Mouse (Mus musculus) cerebellum, adult 11 months (tissue): Measurements from ENCODE around the gene 1700025G04Rik.

Experiments
- DNase-seq: peaks from one replicate; pipeline ENCODE4 v3.0.0; 2022

The 1700025G04Rik gene

DNA sequence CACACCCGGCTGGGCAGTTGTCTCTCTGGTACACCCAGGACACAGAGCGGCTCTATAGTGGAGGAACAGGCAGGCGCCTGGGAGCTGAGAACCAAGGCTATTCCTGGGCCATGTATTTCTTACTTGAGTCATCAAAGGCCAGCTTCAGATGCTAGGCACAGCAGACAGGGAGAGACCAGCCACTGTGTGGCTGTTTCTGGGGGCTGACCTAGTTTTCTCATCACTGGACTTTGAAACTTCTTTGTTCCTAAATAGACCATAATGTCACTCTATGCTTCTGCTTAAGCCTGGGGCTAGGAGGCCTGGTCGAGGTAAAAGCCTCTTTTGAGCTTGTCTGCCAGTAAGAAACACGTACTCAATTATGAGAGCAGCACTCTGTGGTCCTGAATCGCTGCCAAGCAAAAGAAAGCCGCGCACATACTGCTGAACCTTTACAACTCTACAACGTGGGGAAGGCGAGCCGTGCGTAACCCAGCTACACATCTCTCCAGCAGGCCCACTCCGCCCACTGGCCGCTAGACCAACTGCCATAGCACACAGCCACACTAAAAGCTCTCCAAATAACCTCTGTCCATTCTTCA lies 199.8 kb downstream of the 1700025G04Rik start:
- DNase-seq, result peak; percentile 29

DNA sequence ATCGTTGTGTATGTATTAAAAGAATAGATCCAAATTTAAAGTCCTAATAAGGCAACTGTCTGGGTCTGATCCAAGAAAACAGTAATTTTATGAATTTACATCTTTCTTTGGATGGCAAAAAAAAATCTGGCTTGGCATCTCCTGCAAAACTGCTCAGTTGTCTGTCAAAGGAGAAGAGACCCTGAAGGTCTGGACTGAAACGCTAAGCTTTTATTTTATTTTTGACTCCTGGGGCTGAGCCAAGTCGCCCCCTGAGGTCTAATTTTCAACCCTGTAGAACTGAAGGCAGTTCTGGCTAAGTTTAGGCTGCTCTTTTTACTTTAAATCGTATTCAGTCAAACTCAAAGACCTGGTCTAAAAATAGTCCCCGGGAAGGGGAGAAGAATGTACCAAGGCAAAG lies 202.3 kb downstream of the 1700025G04Rik start:
- DNase-seq, result no peak

DNA sequence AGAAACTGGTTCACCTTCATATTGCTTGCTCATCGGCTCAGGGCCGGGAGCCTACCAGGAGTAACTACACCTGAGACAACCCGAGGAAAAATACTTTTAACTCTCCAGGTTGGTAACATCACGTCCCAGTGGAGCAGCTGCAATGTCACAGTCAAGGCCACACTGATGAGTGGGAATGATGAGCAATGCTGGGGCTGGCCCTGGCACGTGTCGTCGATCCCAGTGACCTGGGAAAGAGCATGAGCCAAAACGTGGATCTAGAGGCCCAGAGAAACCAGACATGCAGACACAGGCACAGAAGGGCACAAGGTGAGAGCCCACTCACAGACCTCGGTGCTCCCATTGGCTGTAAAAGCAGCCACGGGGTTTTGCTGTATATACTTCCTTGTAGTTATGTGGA lies 202.8 kb downstream of the 1700025G04Rik start:
- DNase-seq, result no peak

DNA sequence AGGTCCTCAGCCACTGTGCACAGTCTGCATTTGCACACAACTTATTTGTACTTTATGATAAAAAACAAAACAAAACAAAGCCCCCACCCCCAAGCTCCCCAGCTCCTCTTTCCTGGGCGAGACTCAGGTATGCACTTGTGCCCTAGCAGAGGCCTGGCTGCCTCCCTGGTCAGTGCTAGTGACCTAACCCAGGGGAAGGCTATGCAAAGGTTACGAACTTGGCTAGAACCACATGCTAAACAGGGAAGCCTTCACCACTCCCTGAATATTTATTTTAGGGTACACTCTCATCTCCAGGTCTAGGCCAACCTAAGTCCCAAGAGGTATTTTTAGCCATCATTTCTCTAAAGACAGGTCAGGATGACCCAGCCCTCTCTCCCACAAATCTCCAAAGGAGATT lies 203.8 kb downstream of the 1700025G04Rik start:
- DNase-seq, result no peak

DNA sequence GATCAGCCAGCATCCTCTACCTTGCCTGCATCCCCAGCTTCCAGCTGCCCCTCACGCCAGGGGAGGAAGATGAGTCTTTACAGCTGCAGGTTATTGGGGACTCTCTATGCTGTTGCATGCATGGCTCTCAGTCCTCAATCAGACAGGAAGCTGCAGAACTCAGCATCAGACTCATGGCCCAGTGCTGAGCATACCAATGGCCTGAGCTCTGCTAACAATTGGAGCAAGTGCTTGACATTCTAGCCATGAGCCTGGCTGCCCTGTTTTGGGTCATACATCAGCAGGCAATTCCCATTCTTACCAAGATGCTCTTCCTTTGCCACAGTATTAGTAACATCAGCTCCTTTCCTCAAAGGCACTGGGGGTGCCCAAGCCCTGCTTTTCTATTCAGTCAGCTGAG lies 208.7 kb downstream of the 1700025G04Rik start:
- DNase-seq, result no peak

- no peak for DNase-seq
These were observed 209.2 kb downstream of the 1700025G04Rik start for GRCm38 (mm10) chr1:151880731-151881130.

- DNase-seq, result no peak
These were observed 210.0 kb downstream of the 1700025G04Rik start for GRCm38 (mm10) chr1:151879966-151880365.

DNA sequence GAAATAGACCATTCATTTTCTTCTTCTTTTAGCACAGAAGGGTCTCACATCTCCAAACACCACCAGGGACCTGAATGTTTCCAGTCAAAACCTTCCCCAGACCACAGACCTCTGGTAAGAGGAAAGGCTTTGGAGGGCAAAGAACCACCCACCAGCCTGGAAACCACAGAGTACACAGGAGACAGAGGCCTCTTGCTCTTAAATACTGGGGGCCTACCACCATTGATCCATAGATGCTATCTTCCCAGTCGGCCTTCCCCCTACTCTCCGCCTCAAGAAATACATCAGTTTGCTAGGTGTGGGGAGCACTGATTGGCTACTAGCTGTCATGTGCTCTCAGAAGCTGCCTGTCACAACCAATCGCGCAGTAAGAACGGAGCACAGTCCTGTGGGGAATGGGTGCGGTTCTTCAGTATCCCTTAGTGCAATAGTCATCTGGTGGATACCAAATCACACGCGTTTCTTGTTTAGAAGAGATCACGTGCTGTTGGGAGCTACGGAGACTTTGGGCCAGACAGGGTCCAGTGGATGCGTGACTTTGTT lies 210.5 kb downstream of the 1700025G04Rik start:
- DNase-seq, result no peak

- DNase-seq, result no peak
These were observed 211.5 kb downstream of the 1700025G04Rik start for GRCm38 (mm10) chr1:151878411-151878810.

DNA sequence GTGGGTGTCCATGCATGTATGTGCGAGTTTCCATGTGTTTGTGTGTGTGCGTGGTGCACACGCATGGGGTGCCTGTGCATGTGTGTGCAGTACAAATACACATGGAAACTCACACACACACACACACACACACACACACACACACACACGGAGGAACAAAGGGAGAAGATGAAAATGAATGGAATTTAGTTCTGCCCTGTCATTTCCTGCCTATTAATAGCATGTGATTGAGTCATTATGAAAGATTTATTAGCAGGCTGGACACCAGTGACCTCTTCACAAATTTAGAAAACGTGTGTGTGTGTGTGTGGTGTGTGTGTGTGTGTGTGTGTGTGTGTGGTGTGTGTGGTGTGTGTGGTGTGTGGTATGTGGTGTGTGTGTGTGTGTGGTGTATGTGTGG lies 217.0 kb downstream of the 1700025G04Rik start:
- no peak for DNase-seq

GRCm38 (mm10) chr1:151864326-151864725 lies 225.6 kb downstream of the 1700025G04Rik start:
- DNase-seq, result no peak

GRCm38 (mm10) chr1:151863797-151864147 lies 226.2 kb downstream of the 1700025G04Rik start:
- no peak for DNase-seq

GRCm38 (mm10) chr1:151863135-151863796 lies 226.7 kb downstream of the 1700025G04Rik start:
- DNase-seq, result no peak

GRCm38 (mm10) chr1:151862109-151862508 lies 227.8 kb downstream of the 1700025G04Rik start:
- DNase-seq, result no peak

DNA sequence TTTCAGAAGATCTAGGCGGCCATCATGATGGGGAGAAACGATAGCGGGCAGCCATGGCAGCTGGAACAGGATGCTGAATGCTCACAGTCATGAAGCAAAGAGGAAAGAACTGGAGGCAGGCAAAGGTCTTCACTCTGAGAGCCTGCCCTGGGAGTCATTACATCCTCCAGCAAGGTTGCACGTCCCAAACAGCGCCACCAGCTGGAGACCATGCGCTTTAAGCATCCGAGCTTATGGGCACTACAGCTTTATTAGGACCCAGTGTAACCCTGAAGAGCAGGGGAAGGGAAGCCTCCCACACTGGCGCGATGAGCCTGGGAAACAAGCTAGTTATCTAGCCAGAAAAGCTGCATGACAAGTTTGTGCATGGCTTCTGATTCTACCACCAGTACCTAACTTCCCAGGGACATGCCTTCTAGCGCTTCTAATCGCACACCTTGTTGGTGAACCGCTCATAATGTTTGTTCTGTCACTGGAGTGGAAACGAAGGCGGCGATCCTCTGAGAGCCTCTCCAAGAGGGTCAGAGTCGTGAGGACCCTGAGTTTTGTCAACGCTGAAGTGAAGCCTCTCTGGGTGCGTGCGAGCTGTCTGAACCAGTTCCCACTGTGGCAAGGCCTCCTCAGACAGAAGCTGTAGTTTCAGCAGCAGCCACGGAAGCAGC lies 228.5 kb downstream of the 1700025G04Rik start:
- DNase-seq, result no peak

DNA sequence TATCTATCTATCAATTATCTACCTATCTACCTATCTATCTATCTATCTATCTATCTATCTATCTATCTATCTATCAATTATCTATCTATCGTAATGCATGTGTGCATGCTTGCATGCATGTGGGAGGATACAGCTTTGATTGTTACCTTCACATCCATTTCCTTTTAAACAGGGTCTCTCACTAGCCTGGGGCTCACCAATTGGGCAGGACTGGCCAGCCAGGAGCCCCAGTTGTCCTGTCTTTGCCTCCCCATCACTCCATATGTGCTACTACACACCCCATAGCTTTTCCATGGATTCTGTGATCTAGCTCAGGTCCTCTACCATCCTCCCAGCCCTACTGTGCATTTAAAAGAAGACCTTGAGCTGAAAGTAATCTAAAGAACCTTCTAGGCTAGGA lies 231.5 kb downstream of the 1700025G04Rik start:
- no peak for DNase-seq

DNA sequence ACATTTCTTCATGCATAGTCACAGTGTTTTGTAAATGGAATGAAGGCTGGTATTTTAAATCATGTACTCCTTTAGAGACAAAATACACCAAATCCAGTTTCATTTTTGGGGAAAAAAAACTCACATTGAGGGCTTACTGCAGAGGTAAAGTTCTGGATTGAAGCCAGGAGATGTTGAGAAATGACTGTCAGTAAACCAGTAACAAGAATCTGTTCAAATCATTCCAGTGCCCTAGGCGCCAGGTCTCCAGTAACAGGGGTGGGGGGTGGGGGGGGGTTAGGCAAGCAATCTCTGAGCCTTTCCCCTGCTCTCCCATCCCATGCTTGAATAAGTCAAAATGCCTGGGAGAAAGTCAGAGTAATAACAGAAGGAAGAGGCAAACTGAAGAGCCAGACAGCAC lies 234.4 kb downstream of the 1700025G04Rik start:
- no peak for DNase-seq

DNA sequence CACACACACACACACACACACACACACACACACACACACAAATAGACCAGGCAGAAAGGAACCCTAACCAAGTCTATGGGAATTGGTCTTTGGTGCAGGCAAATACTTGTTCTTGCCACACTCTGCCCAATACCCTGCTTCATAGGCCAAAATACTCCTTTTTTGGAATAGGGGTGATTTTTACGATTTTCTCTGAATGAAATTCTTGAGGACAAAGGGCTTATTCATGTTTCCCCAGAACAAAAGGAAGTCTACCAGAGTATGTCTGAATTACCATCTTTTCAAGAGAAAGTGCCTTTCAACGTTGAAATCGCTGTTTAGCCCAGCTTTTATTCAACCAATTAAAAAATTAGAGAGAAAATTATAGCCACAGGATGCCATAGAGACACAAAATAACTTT lies 237.9 kb downstream of the 1700025G04Rik start:
- DNase-seq, result no peak

DNA sequence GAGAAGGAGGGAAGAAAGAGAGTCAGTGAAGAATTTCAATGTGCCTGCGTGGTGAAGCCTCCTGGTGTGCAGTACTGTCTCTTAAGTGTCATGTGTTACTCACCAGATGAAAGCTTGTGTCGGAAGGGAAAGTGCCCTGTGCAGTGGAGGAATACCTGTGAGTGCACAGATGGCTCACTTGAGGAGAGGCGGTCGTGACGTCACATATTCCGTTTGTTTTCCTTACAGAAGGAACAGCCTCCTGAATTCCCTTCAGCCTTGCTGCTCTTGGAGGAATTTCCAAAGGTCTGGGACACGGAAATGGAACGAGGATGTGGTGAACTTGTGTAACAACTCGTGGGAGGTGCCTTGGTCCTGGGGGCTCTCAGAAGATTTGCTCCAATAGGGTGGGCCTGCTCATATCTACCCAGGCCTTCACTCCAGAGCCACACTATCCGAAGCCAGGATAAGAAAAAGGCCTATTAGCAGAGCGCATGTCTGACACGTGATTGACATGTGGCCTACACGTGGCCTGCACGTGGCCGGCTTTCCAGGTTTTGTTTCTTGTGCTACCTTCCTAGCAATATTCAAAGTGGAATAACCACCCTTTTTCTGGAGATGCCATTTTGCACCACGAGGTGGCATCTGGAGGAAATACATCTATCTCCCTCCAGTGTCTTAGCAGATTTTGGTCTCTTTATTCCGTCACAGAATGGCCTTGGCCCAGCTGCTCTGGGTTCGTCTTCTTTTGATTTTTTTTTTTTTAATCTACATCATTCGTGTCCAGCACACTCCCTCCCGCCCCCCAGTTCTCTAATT lies 238.7 kb downstream of the 1700025G04Rik start:
- no peak for DNase-seq

DNA sequence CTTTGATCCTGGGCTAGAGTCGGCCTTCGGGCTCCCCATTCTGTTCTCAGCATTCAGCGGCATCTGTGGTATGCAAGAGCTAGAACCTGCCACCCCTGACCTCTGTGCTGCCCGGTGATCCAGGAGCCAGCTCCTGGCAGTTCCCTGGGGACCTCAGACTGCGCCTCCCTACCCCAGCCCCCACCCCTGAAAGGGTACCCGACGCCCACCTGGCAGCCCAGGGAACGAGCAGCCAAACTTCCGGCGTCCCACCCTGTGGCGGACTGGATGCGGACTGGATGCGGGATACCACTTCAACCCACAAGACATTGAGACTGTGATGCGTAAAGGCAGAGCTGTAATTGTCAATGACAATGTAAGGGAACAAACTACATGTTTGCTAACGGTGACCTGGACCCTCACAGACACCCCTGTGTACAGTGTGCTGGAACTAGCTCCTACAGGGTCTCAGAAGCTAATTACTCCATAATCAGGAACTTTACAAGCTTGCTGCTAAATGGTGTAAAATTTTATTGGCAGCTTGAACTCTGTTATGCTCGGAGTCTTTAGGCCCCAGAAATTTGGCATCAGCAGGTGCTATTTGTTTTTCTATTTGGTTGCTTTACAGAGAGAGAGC lies 239.8 kb downstream of the 1700025G04Rik start:
- no peak for DNase-seq

DNA sequence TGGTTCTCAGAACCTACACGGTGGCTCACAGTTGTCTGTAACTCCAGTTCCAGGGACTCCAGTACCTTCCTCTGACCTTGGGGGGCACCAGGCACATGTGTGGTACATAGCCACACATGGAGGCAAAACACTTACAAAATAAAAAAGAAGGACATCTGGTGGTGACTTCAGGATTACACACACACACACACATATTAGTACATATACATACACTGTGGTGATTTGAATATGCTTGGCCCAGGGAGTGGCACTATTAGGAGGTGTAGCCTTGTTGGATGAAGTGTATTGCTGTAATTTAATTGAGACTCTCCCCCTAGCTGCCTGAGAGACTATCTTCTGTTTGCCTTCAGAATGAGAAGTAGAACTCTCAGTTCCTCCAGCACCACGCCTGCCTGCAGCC lies 241.6 kb downstream of the 1700025G04Rik start:
- DNase-seq, result no peak

DNA sequence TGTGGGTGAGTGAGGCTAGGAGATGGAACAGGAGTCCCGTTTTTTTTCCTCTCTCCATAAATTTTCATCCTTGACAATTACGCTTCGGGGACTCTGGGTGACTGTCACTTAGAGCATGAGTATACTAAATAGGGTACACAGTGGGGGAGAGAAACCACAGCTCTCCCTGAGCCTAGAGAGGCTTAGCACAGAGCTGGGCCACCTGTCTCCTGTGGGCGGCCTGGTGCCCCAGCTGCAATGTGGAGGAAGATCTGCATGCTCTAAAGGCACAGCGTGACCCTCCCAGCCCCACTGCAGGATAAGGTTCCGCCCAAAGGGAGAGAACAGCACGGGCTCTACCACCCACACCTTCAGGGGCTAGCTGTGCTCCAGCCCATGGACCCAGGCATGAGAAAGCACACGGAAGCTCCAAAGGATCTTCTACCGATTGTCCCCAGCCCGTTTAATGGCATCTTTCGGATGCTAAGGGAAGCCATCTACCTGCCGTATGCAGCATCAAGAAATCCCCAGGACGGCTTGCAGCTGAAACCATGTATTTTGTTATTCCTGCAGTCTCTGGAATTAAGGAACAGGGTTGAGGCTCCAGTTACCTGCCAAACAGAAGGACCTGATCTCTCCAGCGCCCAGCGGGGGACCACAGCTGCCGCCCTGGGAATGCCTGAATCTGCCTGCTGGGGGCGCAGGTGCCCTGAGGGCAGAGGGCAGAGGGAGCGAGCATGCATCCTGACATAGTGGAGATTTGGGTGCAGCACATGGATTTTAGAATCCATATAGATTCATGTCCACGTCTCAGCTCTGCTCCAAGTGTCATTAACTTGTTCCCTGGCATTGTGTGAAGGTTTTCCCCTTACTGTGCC lies 243.8 kb downstream of the 1700025G04Rik start:
- DNase-seq, result peak; percentile 28
